Mouse (Mus musculus) liver (tissue): ENCODE results near the gene Crocc2.

Experiments
- DNase-seq: peaks from one replicate; pipeline ENCODE4 v3.0.0-alpha.2; 2020; ENCODE audit warnings: mixed read lengths

The Crocc2 gene

DNA sequence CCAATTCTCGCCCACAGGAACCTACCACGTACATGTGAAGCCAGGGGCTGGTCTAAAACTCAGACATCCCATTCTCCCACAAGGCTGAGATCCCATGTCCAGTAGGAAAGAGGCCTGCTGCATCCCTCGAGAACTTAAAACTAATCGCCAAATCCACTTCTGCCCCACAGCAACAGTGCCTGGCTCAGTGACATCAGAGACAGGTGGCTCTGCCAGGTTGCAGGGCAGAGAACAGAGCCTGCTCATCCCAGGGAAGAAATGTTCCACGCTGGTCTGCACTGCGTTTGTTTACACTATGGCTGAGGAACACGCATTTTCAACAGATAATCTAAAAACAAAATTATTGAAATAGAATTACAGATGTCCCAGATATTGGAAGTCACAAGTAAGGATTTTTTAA lies 108.5 kb downstream of the Crocc2 start:
- DNase-seq = no peak
